8 mouse cellular contexts compared by ENCODE assay signal in genomic region chr7:44997231-44997939, GRCm38 (mm10). TPM values are rescaled to one million over a fixed set of nuclear protein-coding genes. Genes with fewer than 3 reads are reported as not detected.
A peak's percentile ranks its signal among the peaks of the same experiment; 100 is the strongest.
DNase-seq lines count a peak whose midpoint lies in the region; ATAC-seq lines count a peak whose summit lies in the region.

TSS of gene Irf3 (plus strand) at chr7:44997648.

- H3K27ac ChIP-seq in hindbrain, embryonic 11.5 days (ENCODE audit: low read depth, low read length), result peak within 1 kb of the TSS; percentile 65

- ATAC-seq in hindbrain, embryonic 11.5 days (ENCODE audit: low FRiP score), result peak; percentile 92

- H3K9me3 ChIP-seq in hindbrain, embryonic 11.5 days (ENCODE audit: control insufficient read depth, low read length), result no peaks in the 10 kb centered on the region

- under 1% methylated on average over 43 of the region's 43 CpGs for WGBS in hindbrain, embryonic 11.5 days

- H3K9ac ChIP-seq in hindbrain, embryonic 11.5 days (ENCODE audit: low read depth, low read length), result peak within 1 kb of the TSS; percentile 69

- peaks cover 11% of the 10 kb centered on the region for H3K36me3 ChIP-seq in hindbrain, embryonic 11.5 days (ENCODE audit: control insufficient read depth, insufficient read depth, low read length)

- DNase-seq in Muller cell, postnatal 12 days (ENCODE audit: inconsistent ontology term), result peak; percentile 96
- peak; percentile 96 for DNase-seq in cerebellum, adult 9-11 months
- DNase-seq in frontal cortex, adult 2 months (ENCODE audit: extremely low spot score in 1 of 2, low spot score in 1 of 2), result peak; percentile 90 to 98
- peak; percentile 96 for DNase-seq in hindbrain, embryonic 11.5 days (ENCODE audit: low spot score)
- DNase-seq in layer of hippocampus, postnatal 10 days (ENCODE audit: low spot score in 2 of 2), result peak; percentile 95 to 96
- peak; percentile 99 for DNase-seq in lung, postnatal 10 days
- DNase-seq in ovary, postnatal 36 days (ENCODE audit: low spot score), result peak; percentile 92
- peak; percentile 98 for DNase-seq in thymus, postnatal 25 days

- H3K4me3 ChIP-seq in hindbrain, embryonic 11.5 days (ENCODE audit: low read depth, low read length), result peak within 1 kb of the TSS; percentile 69

- H3K27me3 ChIP-seq in hindbrain, embryonic 11.5 days (ENCODE audit: control insufficient read depth, insufficient read depth, low read length), result no peaks in the 10 kb centered on the region

- peaks cover 3% of the 10 kb centered on the region for H3K4me1 ChIP-seq in hindbrain, embryonic 11.5 days (replicated peaks; ENCODE audit: control insufficient read depth, insufficient read depth, low read length)

- H3K4me2 ChIP-seq in hindbrain, embryonic 11.5 days (replicated peaks; ENCODE audit: low read depth, low read length), result peak within 1 kb of the TSS; percentile 89

RNA-seq across cellular contexts. Expression of gene Irf3, which starts in this region (rescaled TPM):
- polyA plus RNA-seq in frontal cortex, adult 2 months (2012; rRNA removed), result 88.4 and 88.6 TPM in 2 replicates
- polyA plus RNA-seq in hindbrain, embryonic 11.5 days (2014; fragmentation: Nextera tagmentation; extraction: Ambion mirVana), result 59.6 and 63.9 TPM in 2 replicates
- 10 to 100 TPM; 38.1 to 42.5 TPM for total RNA-seq in layer of hippocampus, postnatal 10 days (2021)

Comparison
In these comparisons a context has a peak if more than half of its experiments do, and no peak if none do; other contexts are left out.
1. Peak in every context shown above with its lines: DNase-seq, ATAC-seq, H3K4me3 ChIP-seq and H3K27ac ChIP-seq.